Mouse (Mus musculus): ENCODE measurements at regions not wholly inside any gene's neighbourhood (a gene's known extent, or its start where the extent isn't known, plus 50 kb on each side); places are given as distances from the start of the nearest gene placed in this dataset.

DNA sequence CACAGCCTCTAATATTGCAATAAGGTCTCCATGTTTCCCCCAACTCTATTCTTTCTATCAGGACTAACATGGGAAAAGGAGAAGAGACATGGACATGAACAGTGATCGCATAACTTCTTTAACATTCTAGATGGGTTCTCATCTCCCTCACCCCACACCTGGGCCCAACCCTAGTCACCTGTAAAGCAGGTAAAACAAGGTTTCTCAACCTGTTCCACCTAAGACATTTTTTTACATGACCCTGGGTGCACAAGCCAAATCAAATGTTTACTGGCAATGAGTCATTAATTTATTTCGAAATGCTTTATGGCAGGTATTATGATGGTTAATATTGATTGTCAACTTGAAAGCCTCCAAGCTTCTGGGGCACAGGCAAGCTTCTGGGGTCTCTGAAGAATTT, 640.4 kb downstream of the Sox6 start:
- TF ChIP-seq E2F4 (IDR thresholded peaks at IDR 0.05; ENCODE audit: insufficient replicate concordance, low read depth, low read length) (no peak), POLR2A (IDR thresholded peaks at IDR 0.05; ENCODE audit: low read depth, low read length) (no peak), ZNF384 (IDR thresholded peaks at IDR 0.05; ENCODE audit: low read depth, low read length) (no peak), CTCF (conservative IDR thresholded peaks at IDR 0.05 in 1 of 2, IDR thresholded peaks at IDR 0.05 in 1 of 2; ENCODE audit: low read depth in 2 of 2, low read length in 2 of 2) (no peak), MAFK (IDR thresholded peaks at IDR 0.05; ENCODE audit: insufficient replicate concordance, low read length) (no peak), ELF1 (IDR thresholded peaks at IDR 0.05; ENCODE audit: low read depth, low read length) (no peak), EP300 (IDR thresholded peaks at IDR 0.05; ENCODE audit: low read length) (no peak), JUND (conservative IDR thresholded peaks at IDR 0.05; ENCODE audit: low read depth, low read length) (no peak), SIN3A (IDR thresholded peaks at IDR 0.05; ENCODE audit: low read length) (no peak)

Measured in CH12.LX (cell line).